In the genomic region with DNA sequence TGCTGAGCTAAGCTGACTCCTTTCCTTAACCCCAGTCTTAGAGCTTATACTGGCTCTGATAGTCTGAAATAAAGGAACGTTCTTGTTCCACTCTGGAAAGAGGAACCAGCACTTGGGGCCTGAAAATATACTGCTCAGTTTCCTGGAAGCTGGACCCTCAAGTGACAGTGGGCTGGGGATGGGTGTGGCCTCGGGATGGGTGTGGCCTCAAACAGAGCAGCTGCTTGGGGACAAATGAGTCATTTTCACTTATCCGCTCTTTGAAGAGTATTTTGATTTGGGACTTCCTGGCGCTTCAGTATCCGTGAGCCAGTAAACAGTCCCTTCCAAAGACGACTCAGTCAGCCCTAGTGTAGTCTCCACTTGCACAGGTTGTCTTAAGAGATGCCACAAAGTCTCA, we compare ENCODE assay signal across 9 mouse cellular contexts. TPM values are rescaled to one million over a fixed set of nuclear protein-coding genes. Genes with fewer than 3 reads are reported as not detected.
DNase-seq lines count a peak whose midpoint lies in the region; ATAC-seq lines count a peak whose summit lies in the region.
"Had no signal": no experiment of that assay in that cellular context is flagged by ENCODE, and none has a peak within 500 bp of the region (broad histone marks: within the 10 kb centered on the region; RNA-seq: fewer than 3 reads in every experiment).

No protein-coding gene starts in this region.

- H3K4me2 ChIP-seq in midbrain, embryonic 15.5 days: no peak overlapping the region

- peak; percentile 37 to 47 for DNase-seq in kidney, postnatal 36 days
- DNase-seq in kidney, adult 18-20 months: no peak
- DNase-seq in heart, postnatal 25 days (ENCODE audit: low spot score): peak; percentile 43
- peak; percentile 85 to 89 for DNase-seq in monocyte, adult 2 months (ENCODE audit: low read depth in 1 of 2, low spot score in 2 of 2)
- no peak for DNase-seq in Muller cell, postnatal 12 days (ENCODE audit: inconsistent ontology term)
- no peak for DNase-seq in layer of hippocampus, adult 18-20 months (ENCODE audit: low spot score in 2 of 2)

- no peaks in the 10 kb centered on the region for H3K36me3 ChIP-seq in midbrain, embryonic 15.5 days (replicated peaks)

- no peak overlapping the region for H3K27ac ChIP-seq in midbrain, embryonic 15.5 days
- H3K27ac ChIP-seq: layer of hippocampus, adult 2 months had no signal

- H3K4me1 ChIP-seq in midbrain, embryonic 15.5 days: no peaks in the 10 kb centered on the region

- H3K27me3 ChIP-seq in midbrain, embryonic 15.5 days (replicated peaks): no peaks in the 10 kb centered on the region

- H3K9me3 ChIP-seq in midbrain, embryonic 15.5 days: no peaks in the 10 kb centered on the region

- no peak overlapping the region for H3K4me3 ChIP-seq in midbrain, embryonic 15.5 days
- H3K4me3 ChIP-seq: layer of hippocampus, adult 2 months had no signal

- WGBS in midbrain, embryonic 15.5 days: 59% methylated on average over 6 of the region's 6 CpGs

- intact Hi-C loops in heart, postnatal 25 days (cut with DNase I): no loop called here

- peak; percentile 65 for ATAC-seq in activated CD4-positive, CD25-positive, alpha-beta regulatory T cell, adult 4 months
- ATAC-seq in midbrain, embryonic 15.5 days (replicated peaks): no peak

- H3K9ac ChIP-seq in midbrain, embryonic 15.5 days: no peak overlapping the region

RNA-seq across cellular contexts. Expression of a gene that starts 8.6 kb away (rescaled TPM):
- polyA plus RNA-seq in activated CD4-positive, CD25-positive, alpha-beta regulatory T cell, adult 4 months (2017; shearing (Covaris generic)): 1 to 10 TPM; 2.5 to 3.8 TPM
- total RNA-seq in heart, postnatal 25 days (2021): 1 to 10 TPM; 5.8 to 8.2 TPM
- total RNA-seq in layer of hippocampus, adult 18-20 months (2021): 1 to 10 TPM; 3.3 to 3.9 TPM
- 10.4 and 10.6 TPM in 2 replicates for polyA plus RNA-seq in midbrain, embryonic 15.5 days (2015; fragmentation: Nextera tagmentation; extraction: Ambion mirVana)

RNA-seq across cellular contexts. Expression of a gene that starts 31.9 kb away (rescaled TPM):
- under 1 TPM; 0.36 to 0.37 TPM for polyA plus RNA-seq in activated CD4-positive, CD25-positive, alpha-beta regulatory T cell, adult 4 months (2017; shearing (Covaris generic))
- total RNA-seq in heart, postnatal 25 days (2021): 10 to 100 TPM; 45.7 to 58.1 TPM
- total RNA-seq in layer of hippocampus, adult 18-20 months (2021): 1 to 10 TPM; 2.4 to 3.0 TPM
- polyA plus RNA-seq in midbrain, embryonic 15.5 days (2015; fragmentation: Nextera tagmentation; extraction: Ambion mirVana): 8.7 and 10.0 TPM in 2 replicates

RNA-seq across cellular contexts. Expression of a gene that starts 34.4 kb away (rescaled TPM):
- under 1 TPM; 0.03 to 0.04 TPM for polyA plus RNA-seq in activated CD4-positive, CD25-positive, alpha-beta regulatory T cell, adult 4 months (2017; shearing (Covaris generic))
- under 1 TPM in 1 of 2 experiments, not detected in 1; 0.03 TPM for total RNA-seq in heart, postnatal 25 days (2021)
- total RNA-seq in layer of hippocampus, adult 18-20 months (2021): under 1 TPM; 0.72 to 0.79 TPM
- 0.47 and 0.70 TPM in 2 replicates for polyA plus RNA-seq in midbrain, embryonic 15.5 days (2015; fragmentation: Nextera tagmentation; extraction: Ambion mirVana)

RNA-seq across cellular contexts. Expression of a gene that starts 53.5 kb away (rescaled TPM):
- 10 to 100 TPM; 32.3 to 36.6 TPM for polyA plus RNA-seq in activated CD4-positive, CD25-positive, alpha-beta regulatory T cell, adult 4 months (2017; shearing (Covaris generic))
- 10 to 100 TPM; 19.0 to 20.8 TPM for total RNA-seq in heart, postnatal 25 days (2021)
- 10 to 100 TPM; 20.5 to 24.6 TPM for total RNA-seq in layer of hippocampus, adult 18-20 months (2021)
- polyA plus RNA-seq in midbrain, embryonic 15.5 days (2015; fragmentation: Nextera tagmentation; extraction: Ambion mirVana): 148 and 151 TPM in 2 replicates

Comparison
In these comparisons a context has a peak if more than half of its experiments do, and no peak if none do; other contexts are left out.
1. DNase-seq: peak in kidney, postnatal 36 days (2 of 2), heart, postnatal 25 days (single experiment) and monocyte, adult 2 months (2 of 2); none in kidney, adult 18-20 months (single experiment), Muller cell, postnatal 12 days (single experiment) and layer of hippocampus, adult 18-20 months (0 of 2).
2. RNA of a gene that starts 31.9 kb away (total RNA-seq): 45.7 to 58.1 TPM in heart, postnatal 25 days; 2.4 to 3.0 TPM in layer of hippocampus, adult 18-20 months; every median in the first group is over 10 times any median in the second.